Mouse (Mus musculus) lung, adult 2 months (tissue): ENCODE measurements around the gene Grb2.

Experiments used
- CTCF ChIP-seq: fragments of 200-500 bp; IDR thresholded peaks from 2 replicates; pipeline ENCODE4 v1.5.1; 2011; ENCODE audit warnings: mild to moderate bottlenecking, low read length, control low read depth; ENCODE audit not compliant: insufficient read depth
- POLR2A ChIP-seq: fragments of 200-500 bp; IDR thresholded peaks from 2 replicates; pipeline ENCODE4 v1.6.1; 2011; ENCODE audit warnings: low read depth, mild to moderate bottlenecking, control low read depth, low read length, borderline replicate concordance; ENCODE audit errors: extremely low read depth

GRCm38 (mm10) chr11:115712674-115713298 lies 4.4 kb upstream of the Grb2 start:
- TF ChIP-seq CTCF: no peak
- TF ChIP-seq POLR2A: no peak
